Mouse (Mus musculus) gastrocnemius, adult 2 months (tissue): ENCODE data around the gene Ror2. TPM values are rescaled to one million over a fixed set of nuclear protein-coding genes. Genes with fewer than 3 reads are reported as not detected.

ENCODE experiments used
- DNase-seq: peaks from one replicate; pipeline ENCODE4 v3.0.0; 2022
- H3K27ac ChIP-seq: fragments of 200-600 bp; 2 replicates; pipeline ENCODE4 v1.8.1; 2022; ENCODE audit warnings: mild to moderate bottlenecking
- H3K4me3 ChIP-seq: fragments of 200-600 bp; 2 replicates; pipeline ENCODE4 v1.8.1; 2022; ENCODE audit warnings: mild to moderate bottlenecking, moderate library complexity
- CTCF ChIP-seq: fragments of 200-600 bp; IDR thresholded peaks from 2 replicates; pipeline ENCODE4 v1.8.1; 2022; ENCODE audit warnings: antibody characterized with exemption, mild to moderate bottlenecking, moderate library complexity
- intact Hi-C: fragments of 180-260 bp; cut with DNase I; formaldehyde crosslinking; loops from one replicate; pipeline ENCODE4 v1.15.1; 2025
- total RNA-seq, 2 experiments: library from RNA; stranded (reverse); gene quantifications; 2 replicates each; pipeline ENCODE4 v1.2.3; 2021

Ror2 gene
- total RNA-seq, 2 experiments from 2014 or later: 0.20 to 0.84 TPM

DNA sequence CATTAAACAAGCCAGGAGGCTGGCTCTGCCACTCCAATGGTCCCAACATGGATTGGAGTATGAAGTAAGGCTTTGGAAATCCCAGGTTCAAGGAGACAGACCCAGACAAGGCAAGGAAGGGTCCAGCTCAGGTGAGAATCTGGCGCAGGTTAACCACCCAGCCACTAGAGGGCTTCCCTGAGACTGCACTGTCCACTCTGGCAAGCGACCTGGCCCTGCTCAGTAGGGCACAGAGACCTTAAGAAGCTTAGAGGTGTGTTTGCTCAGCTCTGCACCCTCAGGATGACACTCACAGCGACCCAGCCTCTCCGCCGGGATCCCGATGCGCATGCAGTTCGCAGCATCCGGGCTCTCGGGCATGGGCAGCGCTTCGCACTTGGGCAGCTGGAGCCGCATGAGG is 167.5 kb downstream of the Ror2 start:
- TF ChIP-seq CTCF: peak; percentile 56
- peak; percentile 32 for DNase-seq
- H3K4me3 ChIP-seq: no peak overlapping the region
- no peak overlapping the region for H3K27ac ChIP-seq
- intact Hi-C loops: loop anchor here (2.0 kb wide), 2 partner anchors 166 to 238 kb away; no protein-coding TSS in a partner anchor

DNA sequence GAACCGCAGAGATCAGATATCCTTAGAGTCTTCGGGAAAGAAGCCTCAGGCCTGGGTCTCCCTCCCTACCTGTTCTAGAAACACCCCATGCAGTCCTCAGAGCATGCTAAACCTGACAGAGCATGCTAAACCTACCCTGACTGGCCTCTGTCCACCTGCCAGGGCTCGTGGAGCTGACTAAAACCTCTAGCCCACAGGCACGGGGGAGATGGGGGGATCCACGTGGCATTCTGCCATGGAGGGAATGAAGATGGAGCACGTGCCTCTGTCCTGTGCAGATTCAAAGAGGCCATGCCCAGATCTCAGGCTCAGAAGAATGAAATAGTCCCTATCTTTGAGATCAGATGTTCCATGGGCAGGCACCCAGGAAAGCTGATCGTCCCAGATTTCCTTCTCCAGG is 168.0 kb downstream of the Ror2 start:
- DNase-seq: no peak
- Histone ChIP-seq H3K4me3 (no peak overlapping the region), H3K27ac (no peak overlapping the region)
- TF ChIP-seq CTCF: no peak
- intact Hi-C loops: loop anchor here (2.0 kb wide), 2 partner anchors 167 to 239 kb away; no protein-coding TSS in a partner anchor

DNA sequence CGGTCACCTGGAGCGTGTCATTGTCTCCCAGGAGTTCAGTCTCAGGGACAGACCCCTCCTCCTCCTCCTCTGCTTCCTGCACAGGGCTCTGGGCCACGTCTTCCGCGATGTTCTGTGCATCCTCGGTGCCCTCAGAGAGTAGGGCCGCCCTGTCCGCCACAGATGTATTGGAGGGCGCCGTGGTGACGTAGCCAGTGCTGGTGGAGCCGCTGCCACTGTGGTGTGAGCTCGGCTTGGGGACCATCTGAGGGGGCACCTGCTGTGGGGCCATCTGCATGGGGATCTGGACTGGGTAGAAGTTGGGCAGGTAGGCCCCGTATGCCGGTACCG is 175.7 kb downstream of the Ror2 start:
- Histone ChIP-seq H3K27ac (no peak overlapping the region), H3K4me3 (no peak overlapping the region)
- intact Hi-C loops: no loop called here
- no peak for TF ChIP-seq CTCF
- DNase-seq: no peak

DNA sequence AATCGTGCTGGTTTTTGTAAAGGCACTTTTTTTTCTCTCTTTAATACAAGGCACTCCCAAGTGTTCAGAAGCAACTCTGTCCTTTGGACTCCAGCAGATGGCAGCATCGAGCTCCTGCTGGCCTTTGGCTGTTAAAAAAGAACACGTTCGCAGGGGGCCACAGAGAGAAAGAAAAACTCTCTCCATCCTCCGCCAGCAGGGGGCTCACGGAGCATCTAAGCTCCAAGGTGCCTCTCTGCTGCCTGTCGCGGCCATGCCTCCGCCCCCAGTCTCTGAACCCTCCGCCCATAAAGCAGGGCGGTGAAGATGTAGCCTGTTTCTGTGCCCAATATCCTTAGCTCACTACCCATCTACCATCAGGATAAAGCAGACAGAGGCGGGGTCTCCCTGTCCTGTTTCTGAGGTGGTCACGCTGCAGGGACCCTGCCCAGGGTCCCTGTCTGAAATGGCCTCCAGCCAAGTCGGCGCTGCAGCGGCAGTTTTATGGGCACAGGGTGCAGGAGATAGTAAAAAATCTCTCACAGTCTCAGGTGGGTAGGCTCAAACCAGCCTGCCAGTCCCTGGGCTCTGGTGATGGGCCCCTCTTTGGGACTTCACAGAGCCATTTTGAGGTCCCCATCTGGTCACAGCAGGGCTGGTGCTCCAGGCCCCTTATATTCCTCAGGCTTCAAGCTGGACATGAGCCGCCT is 176.2 kb downstream of the Ror2 start:
- peak; percentile 92 for DNase-seq
- peak; percentile 100; the same call in 1 of the 2 replicates for TF ChIP-seq CTCF
- Histone ChIP-seq H3K4me3 (peak overlapping the region; percentile 30; the same call in 1 of the 2 replicates), H3K27ac (no peak overlapping the region)
- intact Hi-C loops: no loop called here

DNA sequence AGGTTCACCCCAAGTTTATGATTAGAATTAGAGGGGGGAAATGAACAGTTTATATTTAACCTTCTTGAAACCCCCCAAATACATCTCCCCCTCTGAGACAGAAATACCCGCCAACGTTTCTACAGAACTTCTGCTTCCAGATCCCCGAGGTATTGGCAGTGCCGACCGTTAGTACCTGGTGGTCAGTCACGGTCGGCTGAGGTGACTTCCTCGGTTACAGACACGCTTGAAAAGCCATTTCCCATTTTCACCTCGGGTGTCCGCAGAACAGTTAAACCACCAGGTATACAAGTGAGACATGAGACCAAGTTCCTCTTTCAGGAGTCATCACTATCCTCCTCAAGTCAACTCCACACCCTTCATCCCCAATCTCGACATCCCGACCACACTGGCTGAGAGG is 179.2 kb downstream of the Ror2 start:
- Histone ChIP-seq H3K4me3 (no peak overlapping the region), H3K27ac (no peak overlapping the region)
- TF ChIP-seq CTCF: no peak
- DNase-seq: no peak
- intact Hi-C loops: no loop called here

DNA sequence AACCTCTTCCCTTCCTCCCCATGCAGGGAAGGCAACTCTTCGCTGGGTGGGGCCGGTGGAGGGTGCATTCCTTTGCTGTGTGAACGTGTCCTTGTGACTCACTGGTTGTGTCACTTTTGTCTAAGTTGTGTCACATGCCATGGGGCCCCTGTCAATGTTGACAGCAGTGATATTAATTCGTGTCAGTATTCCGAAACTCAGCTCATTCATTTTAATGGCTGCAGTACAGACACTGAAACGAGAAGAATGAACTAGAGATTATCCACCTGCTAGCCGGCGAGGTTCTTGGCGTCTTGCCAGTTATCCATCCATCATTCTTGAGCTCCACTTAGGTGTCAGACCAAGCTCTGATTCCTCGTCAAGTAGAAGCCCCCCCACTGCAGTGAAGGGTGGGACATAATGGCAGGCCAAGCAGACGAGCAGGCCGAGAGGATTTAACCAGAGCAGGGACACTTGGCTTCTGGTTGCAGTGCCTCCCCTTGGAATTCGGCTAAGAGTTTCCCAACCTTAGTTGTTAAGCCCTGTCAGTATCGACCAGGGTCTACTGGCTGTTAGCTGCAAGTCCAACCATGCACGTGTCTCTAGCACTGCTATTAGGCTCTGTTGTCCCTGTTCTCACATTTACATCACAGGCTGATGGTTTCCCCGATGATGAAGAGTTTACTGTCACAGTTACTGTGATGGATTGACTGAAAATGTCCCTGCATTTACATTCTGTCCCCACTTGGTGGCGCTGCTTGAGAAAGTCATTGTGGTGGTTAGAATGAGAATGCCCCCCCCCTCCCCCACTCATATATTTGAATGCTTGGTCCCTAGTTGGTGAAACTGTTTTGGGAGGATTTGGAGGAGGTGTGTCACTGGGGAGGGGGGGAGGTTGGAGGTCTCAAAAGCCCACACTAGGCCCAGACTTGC is 185.9 kb downstream of the Ror2 start:
- H3K27ac ChIP-seq: no peak overlapping the region
- TF ChIP-seq CTCF: peak; percentile 38
- DNase-seq: no peak
- H3K4me3 ChIP-seq: no peak overlapping the region
- intact Hi-C loops: loop anchor here (5.0 kb wide), 2 partner anchors 83 to 103 kb away; no protein-coding TSS in a partner anchor

DNA sequence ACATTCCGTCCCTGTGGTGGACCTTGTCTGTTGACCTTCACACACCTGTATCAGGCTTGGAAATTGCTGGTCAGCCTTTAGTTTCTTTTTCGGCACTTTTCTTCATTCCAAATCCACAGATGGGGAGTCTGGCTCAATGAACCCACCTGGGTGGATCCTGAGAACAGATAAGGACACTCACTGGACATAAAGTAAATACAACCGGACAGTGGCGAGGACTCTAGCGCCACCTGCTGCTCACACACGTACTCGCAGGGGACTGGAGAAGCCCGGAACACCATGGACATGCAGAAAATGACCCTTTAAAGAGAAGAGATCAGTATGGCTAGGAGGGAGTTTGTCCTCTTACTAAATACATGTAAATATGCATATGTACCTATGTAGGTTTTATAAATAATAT is 189.3 kb downstream of the Ror2 start:
- intact Hi-C loops: loop anchor here (1.0 to 5.0 kb wide), 5 partner anchors 79 to 445 kb away; no protein-coding TSS in a partner anchor
- DNase-seq: peak; percentile 81
- no peak; the same call in 1 of the 2 replicates for TF ChIP-seq CTCF
- no peak overlapping the region for H3K27ac ChIP-seq
- H3K4me3 ChIP-seq: no peak overlapping the region

DNA sequence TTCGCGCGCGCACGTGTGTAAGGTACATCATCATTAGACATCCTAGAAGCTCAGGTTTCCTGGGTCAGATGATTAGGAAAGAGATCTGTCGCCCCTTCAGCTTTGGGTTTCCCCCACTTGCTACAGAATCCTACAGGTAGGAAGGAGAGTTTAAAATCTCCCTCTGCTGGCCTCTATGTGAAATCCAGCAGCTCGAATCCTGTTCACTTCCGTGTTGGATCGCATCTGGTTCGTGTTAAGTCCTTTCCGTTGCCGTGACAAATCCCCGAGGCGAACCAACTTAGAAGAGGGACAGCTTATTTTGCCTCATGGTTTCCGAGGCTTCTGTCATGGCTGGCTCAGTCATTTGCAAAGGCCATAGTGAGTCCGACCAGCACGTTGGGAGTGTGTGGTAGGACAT is 190.7 kb downstream of the Ror2 start:
- no peak for DNase-seq
- peak; percentile 47 for TF ChIP-seq CTCF
- Histone ChIP-seq H3K27ac (0 out of 2 replicates have a peak overlapping the region, but pooled peaks have one; percentile 3), H3K4me3 (no peak overlapping the region)
- intact Hi-C loops: loop anchor here (5.0 kb wide), 2 partner anchors 78 to 98 kb away; no protein-coding TSS in a partner anchor

DNA sequence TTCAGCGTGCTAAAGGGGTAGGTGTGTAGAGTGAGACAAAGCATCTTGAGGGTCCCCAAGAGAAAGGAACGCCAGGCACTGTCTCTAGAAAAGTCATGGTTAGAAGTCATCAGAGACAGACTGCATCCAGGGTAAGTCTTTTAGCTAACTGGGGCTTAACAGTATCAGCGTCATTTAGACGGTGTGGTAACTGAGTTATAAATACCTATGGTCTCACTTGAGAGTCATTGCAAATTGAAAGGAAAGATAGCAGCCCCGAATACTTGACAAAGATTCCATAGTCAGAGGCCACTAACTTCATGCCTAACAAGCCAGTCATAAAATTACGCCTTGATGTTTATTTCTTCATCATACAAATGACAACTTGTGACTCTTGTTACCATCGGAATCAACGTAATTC is 191.3 kb downstream of the Ror2 start:
- Histone ChIP-seq H3K27ac (peak overlapping the region; percentile 3; the same call in 1 of the 2 replicates), H3K4me3 (no peak overlapping the region)

DNA sequence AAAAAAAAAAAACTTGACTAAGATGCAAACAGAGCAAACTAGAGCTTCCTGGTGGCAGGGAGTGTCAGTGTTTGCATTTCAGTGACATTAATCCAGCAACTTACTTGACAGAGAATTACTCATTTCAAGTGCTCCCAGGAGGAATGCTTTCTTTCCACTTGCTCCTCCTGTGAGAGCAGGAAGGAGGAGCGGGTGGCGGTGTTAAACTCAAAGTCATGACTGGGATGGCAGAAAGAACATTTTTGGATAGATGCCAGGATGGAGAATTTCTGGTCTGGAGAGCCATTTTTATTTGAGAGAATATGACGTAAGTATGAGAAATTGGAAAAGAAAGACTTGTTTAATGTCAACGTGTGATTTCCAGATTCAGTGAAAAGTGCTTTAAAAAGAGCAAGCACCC is 192.5 kb downstream of the Ror2 start:
- no peak overlapping the region for H3K4me3 ChIP-seq
- no peak for DNase-seq
- intact Hi-C loops: no loop called here
- no peak for TF ChIP-seq CTCF
- no peak overlapping the region for H3K27ac ChIP-seq

More for the DNA sequence above, 191.3 kb downstream of the Ror2 start:
- no peak for TF ChIP-seq CTCF
- intact Hi-C loops: loop anchor here (5.0 kb wide), 2 partner anchors 77 to 97 kb away; no protein-coding TSS in a partner anchor
- no peak for DNase-seq

DNA sequence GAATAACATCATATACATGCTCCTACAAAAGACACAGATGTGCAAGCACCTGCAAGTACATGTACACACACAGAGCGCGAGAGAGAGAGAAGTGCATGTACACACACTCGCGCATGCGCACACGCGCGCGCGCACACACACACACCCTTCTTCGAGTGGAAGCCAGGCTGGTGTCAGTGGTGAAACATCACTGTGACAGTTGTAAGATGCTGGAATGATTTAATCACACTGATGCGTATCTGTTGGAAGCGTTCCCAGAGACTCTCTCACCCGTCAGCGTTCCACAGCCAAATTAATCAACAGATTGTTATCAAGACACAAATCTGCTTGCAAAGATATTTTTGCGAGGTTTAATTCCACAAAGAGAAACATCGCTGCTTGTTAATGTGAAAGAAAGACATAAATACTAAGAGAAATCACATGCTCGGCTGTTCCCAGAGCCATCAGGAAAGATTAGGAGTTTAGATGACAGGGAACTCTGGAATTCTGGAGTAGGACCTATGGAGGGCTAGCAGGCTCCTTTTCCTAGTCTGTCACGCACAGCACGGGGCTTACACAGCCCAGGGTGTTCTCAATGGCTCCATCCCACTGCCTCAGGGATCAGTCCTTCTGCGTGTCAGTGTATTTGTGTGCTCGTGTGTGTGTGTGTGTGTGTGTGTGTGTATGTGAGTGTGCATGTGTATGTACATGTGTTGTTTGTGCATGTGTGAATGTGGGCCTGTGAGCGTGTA is 199.2 kb downstream of the Ror2 start:
- H3K4me3 ChIP-seq: no peak overlapping the region
- no peak for DNase-seq
- TF ChIP-seq CTCF: no peak
- no peak overlapping the region for H3K27ac ChIP-seq
- intact Hi-C loops: no loop called here

DNA sequence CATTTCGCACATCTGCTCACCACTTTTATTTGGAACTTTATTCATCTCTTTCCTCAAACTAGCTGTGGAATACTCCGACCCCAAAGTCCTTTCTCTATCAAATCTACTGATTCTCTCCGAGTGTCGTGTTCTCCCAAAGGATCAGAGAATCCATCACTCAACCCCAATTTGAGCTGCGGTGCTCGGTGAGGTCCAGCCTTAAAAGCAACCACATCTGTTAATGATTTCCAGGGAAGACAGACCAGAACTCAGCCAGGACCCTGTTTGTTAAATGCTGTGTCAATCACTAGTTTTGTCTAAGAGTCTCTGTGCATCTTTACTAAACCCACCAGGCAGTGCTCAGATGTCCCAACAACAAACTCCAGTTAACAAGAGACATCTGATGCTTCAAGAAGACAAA is 204.1 kb downstream of the Ror2 start:
- Histone ChIP-seq H3K4me3 (no peak overlapping the region), H3K27ac (no peak overlapping the region)
- DNase-seq: no peak
- intact Hi-C loops: no loop called here
- TF ChIP-seq CTCF: no peak
